Mouse (Mus musculus): ENCODE data around the gene Hspa8. TPM values are rescaled to one million over a fixed set of nuclear protein-coding genes. Genes with fewer than 3 reads are reported as not detected.

The Hspa8 gene
- polyA plus RNA-seq (2014; fragmentation: Nextera tagmentation; extraction: Ambion mirVana), result 3,724 and 3,791 TPM in 2 replicates

DNA sequence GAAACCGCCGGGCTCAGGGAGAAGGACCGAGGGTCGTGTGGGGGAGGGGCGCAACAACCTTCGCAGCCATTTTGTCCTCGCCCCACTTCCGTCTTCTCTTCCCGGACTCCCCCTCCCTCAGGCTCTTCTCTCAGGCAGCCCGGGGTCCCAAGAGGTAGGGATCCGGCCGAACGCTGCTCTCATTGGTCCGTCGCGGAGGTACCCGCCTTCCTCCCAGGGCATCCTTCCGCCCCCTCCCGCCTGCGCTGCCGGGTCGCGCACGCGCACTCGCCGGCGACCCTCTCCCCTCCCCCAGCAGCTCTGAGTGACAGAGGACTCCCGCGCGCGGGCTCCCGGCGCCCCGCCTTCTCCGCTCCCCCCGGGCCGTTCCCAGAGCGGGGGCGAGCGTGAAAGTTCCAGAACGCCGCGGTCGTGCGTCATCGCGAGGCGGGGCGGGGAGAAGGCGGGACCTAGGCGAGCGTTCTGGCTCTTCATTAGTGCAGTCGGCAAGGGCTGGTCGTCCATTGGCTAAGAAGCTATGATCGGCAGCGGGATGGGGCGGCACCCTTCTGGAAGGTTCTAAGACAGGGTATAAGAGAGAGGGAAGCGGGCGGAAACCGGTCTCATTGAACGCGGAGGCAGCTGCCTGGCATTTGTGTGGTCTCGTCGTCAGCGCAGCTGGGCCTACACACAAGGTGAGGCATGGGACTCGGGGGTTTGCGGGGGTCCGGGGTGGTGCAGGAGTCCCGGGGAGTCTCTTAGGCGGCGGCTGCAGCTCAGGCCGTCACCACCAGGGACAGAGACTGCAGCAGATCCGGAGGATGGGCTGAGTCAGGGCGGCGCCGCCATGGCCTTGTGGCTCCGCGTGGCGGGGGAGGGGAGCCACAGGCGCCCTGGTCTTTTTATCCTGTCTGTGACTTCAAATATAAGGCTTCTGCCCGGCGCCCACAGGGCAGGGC lies at the start of gene Hspa8:
Gene Hspa8 (plus strand): TSS at position 310 of the 938 bp plus-strand sequence.
- H3K36me3 ChIP-seq (ENCODE audit: control insufficient read depth, insufficient read depth, low read length), result peaks cover 5% of the 10 kb centered on the region; the same call in 1 of the 2 replicates
- peak within 1 kb of the TSS; percentile 99 for H3K4me3 ChIP-seq (ENCODE audit: low read depth, low read length)
- DNase-seq (ENCODE audit: low spot score) (peak; percentile 100), ATAC-seq (ENCODE audit: insufficient number of reproducible peaks, low FRiP score, low TSS enrichment, low read depth) (peak; percentile 97)
- H3K4me2 ChIP-seq (ENCODE audit: low read depth, severe bottlenecking), result peak within 1 kb of the TSS; percentile 64
- H3K27me3 ChIP-seq (ENCODE audit: control insufficient read depth, insufficient read depth, low read length), result no peaks in the 10 kb centered on the region
- under 1% methylated on average over 76 of the region's 83 CpGs for WGBS
- H3K27ac ChIP-seq (replicated peaks; ENCODE audit: low read depth, low read length), result peak within 1 kb of the TSS; percentile 94
- H3K4me1 ChIP-seq (ENCODE audit: control insufficient read depth, insufficient read depth, low read length), result peaks cover 4% of the 10 kb centered on the region
- H3K9me3 ChIP-seq (ENCODE audit: control insufficient read depth, low read length), result no peaks in the 10 kb centered on the region
- H3K9ac ChIP-seq (ENCODE audit: low read length), result peak within 1 kb of the TSS; percentile 99

DNA sequence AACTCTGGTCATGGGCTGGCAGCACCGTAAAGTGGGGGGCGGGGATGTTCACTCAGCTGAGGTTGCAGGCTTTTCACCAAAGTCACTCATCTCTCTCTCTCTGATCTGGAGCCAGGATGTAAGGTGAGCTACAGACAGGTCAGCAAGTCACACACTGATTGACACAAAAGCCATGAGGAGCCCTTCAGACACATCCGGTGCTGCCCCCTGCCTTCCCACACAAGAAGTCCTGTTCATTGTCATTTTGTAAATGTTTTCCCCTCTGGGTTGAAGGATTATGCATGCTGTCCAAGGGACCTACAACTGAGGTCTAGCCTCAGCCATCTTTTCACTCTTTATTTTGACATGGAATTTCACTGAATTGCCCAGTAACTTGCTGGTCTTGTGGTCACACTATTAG lies 49.0 kb upstream of the Hspa8 start:
- no peaks in the 10 kb centered on the region for H3K36me3 ChIP-seq (ENCODE audit: control insufficient read depth, insufficient read depth, low read length)
- ATAC-seq (ENCODE audit: insufficient number of reproducible peaks, low FRiP score, low TSS enrichment, low read depth), result no peak
- H3K4me2 ChIP-seq (ENCODE audit: low read depth, severe bottlenecking), result no peak overlapping the region
- WGBS, result 48% methylated on average over 3 of the region's 3 CpGs
- H3K9me3 ChIP-seq (ENCODE audit: control insufficient read depth, low read length), result no peaks in the 10 kb centered on the region
- H3K4me3 ChIP-seq (ENCODE audit: low read depth, low read length), result no peak overlapping the region
- no peaks in the 10 kb centered on the region for H3K4me1 ChIP-seq (ENCODE audit: control insufficient read depth, insufficient read depth, low read length)
- DNase-seq (ENCODE audit: low spot score), result no peak
- H3K9ac ChIP-seq (ENCODE audit: low read length), result no peak overlapping the region
- no peak overlapping the region for H3K27ac ChIP-seq (replicated peaks; ENCODE audit: low read depth, low read length)
- no peaks in the 10 kb centered on the region for H3K27me3 ChIP-seq (ENCODE audit: control insufficient read depth, insufficient read depth, low read length)

- peak; percentile 73 for DNase-seq (ENCODE audit: low spot score)
- Histone ChIP-seq H3K9me3 (ENCODE audit: control insufficient read depth, low read length) (no peaks in the 10 kb centered on the region), H3K36me3 (ENCODE audit: control insufficient read depth, insufficient read depth, low read length) (no peaks in the 10 kb centered on the region), H3K9ac (ENCODE audit: low read length) (no peak overlapping the region), H3K4me2 (ENCODE audit: low read depth, severe bottlenecking) (no peak overlapping the region), H3K4me3 (ENCODE audit: low read depth, low read length) (no peak overlapping the region), H3K4me1 (ENCODE audit: control insufficient read depth, insufficient read depth, low read length) (peaks cover 11% of the 10 kb centered on the region), H3K27me3 (ENCODE audit: control insufficient read depth, insufficient read depth, low read length) (no peaks in the 10 kb centered on the region), H3K27ac (replicated peaks; ENCODE audit: low read depth, low read length) (no peak overlapping the region)
- 27% methylated on average over 4 of the region's 4 CpGs for WGBS
- no peak for ATAC-seq (ENCODE audit: insufficient number of reproducible peaks, low FRiP score, low TSS enrichment, low read depth)
Measured at GRCm38 (mm10) chr9:40756401-40756800, 44.4 kb upstream of the Hspa8 start.

GRCm38 (mm10) chr9:40757105-40757626 lies 43.6 kb upstream of the Hspa8 start:
- Histone ChIP-seq H3K36me3 (ENCODE audit: control insufficient read depth, insufficient read depth, low read length) (no peaks in the 10 kb centered on the region), H3K9ac (ENCODE audit: low read length) (no peak overlapping the region), H3K4me3 (ENCODE audit: low read depth, low read length) (no peak overlapping the region), H3K27me3 (ENCODE audit: control insufficient read depth, insufficient read depth, low read length) (no peaks in the 10 kb centered on the region), H3K27ac (replicated peaks; ENCODE audit: low read depth, low read length) (peak overlapping the region; percentile 36; the same call in 1 of the 2 replicates), H3K4me1 (ENCODE audit: control insufficient read depth, insufficient read depth, low read length) (peaks cover 11% of the 10 kb centered on the region), H3K4me2 (ENCODE audit: low read depth, severe bottlenecking) (peak overlapping the region; percentile 38), H3K9me3 (ENCODE audit: control insufficient read depth, low read length) (no peaks in the 10 kb centered on the region)
- DNase-seq (ENCODE audit: low spot score) (peak; percentile 80), ATAC-seq (ENCODE audit: insufficient number of reproducible peaks, low FRiP score, low TSS enrichment, low read depth) (peak; percentile 52; the same call in 1 of the 2 replicates)
- WGBS, result 19% methylated on average over 12 of the region's 12 CpGs

DNA sequence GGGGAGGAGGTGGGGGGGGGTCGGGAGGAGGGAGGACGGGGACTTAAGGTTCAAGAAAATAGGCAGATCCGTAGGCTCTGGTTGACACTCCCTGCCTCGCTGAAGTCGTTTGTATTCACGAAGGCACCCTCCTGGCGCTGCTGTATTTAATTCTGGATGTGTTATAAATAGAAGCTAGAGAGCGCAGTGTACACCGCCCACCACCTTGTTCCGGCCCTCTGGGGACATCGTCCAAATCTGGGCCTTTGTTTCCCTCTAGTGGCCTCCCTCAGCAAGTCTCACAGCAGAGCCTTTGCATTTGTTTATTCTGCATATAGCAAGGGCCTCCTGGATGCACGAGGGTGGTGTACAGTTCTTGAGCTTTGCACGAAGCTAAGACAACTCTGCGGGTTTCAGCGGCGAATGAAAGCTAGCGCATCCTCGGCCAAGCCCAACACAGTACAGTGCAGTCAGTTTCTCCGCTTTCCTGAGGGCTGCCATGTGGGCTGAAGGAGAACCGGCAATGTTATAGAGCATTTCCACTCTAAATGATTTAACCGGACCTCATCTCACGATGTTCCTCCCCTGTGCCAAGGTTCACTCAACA lies 43.0 kb upstream of the Hspa8 start:
- H3K4me1 ChIP-seq (ENCODE audit: control insufficient read depth, insufficient read depth, low read length), result peaks cover 11% of the 10 kb centered on the region
- peak overlapping the region; percentile 36; the same call in 1 of the 2 replicates for H3K27ac ChIP-seq (replicated peaks; ENCODE audit: low read depth, low read length)
- peak overlapping the region; percentile 23; the same call in 1 of the 2 replicates for H3K9ac ChIP-seq (ENCODE audit: low read length)
- peak overlapping the region; percentile 38 for H3K4me2 ChIP-seq (ENCODE audit: low read depth, severe bottlenecking)
- 15% methylated on average over 22 of the region's 22 CpGs for whole genome bisulfite sequencing
- H3K4me3 ChIP-seq (ENCODE audit: low read depth, low read length), result no peak overlapping the region
- no peaks in the 10 kb centered on the region for H3K27me3 ChIP-seq (ENCODE audit: control insufficient read depth, insufficient read depth, low read length)
- no peaks in the 10 kb centered on the region for H3K36me3 ChIP-seq (ENCODE audit: control insufficient read depth, insufficient read depth, low read length)
- ATAC-seq (ENCODE audit: insufficient number of reproducible peaks, low FRiP score, low TSS enrichment, low read depth) (peak; percentile 85), DNase-seq (ENCODE audit: low spot score) (peak; percentile 78)
- no peaks in the 10 kb centered on the region for H3K9me3 ChIP-seq (ENCODE audit: control insufficient read depth, low read length)

GRCm38 (mm10) chr9:40762354-40762753 lies 38.4 kb upstream of the Hspa8 start:
- no peak overlapping the region for H3K4me3 ChIP-seq (ENCODE audit: low read depth, low read length)
- no peaks in the 10 kb centered on the region for H3K27me3 ChIP-seq (ENCODE audit: control insufficient read depth, insufficient read depth, low read length)
- ATAC-seq (ENCODE audit: insufficient number of reproducible peaks, low FRiP score, low TSS enrichment, low read depth) (no peak), DNase-seq (ENCODE audit: low spot score) (no peak)
- 92% methylated on average over 6 of the region's 6 CpGs for WGBS
- H3K36me3 ChIP-seq (ENCODE audit: control insufficient read depth, insufficient read depth, low read length), result no peaks in the 10 kb centered on the region
- no peak overlapping the region for H3K27ac ChIP-seq (replicated peaks; ENCODE audit: low read depth, low read length)
- peaks cover 6% of the 10 kb centered on the region for H3K4me1 ChIP-seq (ENCODE audit: control insufficient read depth, insufficient read depth, low read length)
- no peak overlapping the region for H3K9ac ChIP-seq (ENCODE audit: low read length)
- no peak overlapping the region for H3K4me2 ChIP-seq (ENCODE audit: low read depth, severe bottlenecking)
- no peaks in the 10 kb centered on the region for H3K9me3 ChIP-seq (ENCODE audit: control insufficient read depth, low read length)

GRCm38 (mm10) chr9:40764887-40765580 lies 35.8 kb upstream of the Hspa8 start:
- ATAC-seq (ENCODE audit: insufficient number of reproducible peaks, low FRiP score, low TSS enrichment, low read depth) (no peak), DNase-seq (ENCODE audit: low spot score) (no peak)
- Histone ChIP-seq H3K4me3 (ENCODE audit: low read depth, low read length) (no peak overlapping the region), H3K27ac (replicated peaks; ENCODE audit: low read depth, low read length) (no peak overlapping the region), H3K27me3 (ENCODE audit: control insufficient read depth, insufficient read depth, low read length) (no peaks in the 10 kb centered on the region), H3K4me2 (ENCODE audit: low read depth, severe bottlenecking) (no peak overlapping the region), H3K4me1 (ENCODE audit: control insufficient read depth, insufficient read depth, low read length) (no peaks in the 10 kb centered on the region), H3K36me3 (ENCODE audit: control insufficient read depth, insufficient read depth, low read length) (no peaks in the 10 kb centered on the region), H3K9me3 (ENCODE audit: control insufficient read depth, low read length) (no peaks in the 10 kb centered on the region), H3K9ac (ENCODE audit: low read length) (no peak overlapping the region)
- 88% methylated on average over 9 of the region's 9 CpGs for WGBS

DNA sequence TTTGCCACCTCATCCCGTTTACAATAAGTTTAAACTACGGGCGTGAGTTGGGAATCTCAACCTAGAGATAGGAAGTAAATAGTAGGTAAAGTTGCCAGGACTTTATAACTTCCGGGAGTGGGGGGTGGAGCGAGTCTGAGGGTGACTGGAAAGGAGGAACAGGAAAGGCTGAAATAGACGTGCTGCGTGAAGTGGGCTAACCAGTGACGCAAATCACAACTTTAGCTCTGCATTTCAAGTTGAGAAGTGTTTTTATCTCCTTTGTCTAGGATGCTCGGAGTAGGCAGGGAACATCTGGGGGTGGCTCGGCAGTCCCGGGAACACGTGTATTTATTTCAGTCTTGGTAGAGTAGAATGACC lies 35.2 kb upstream of the Hspa8 start:
- Histone ChIP-seq H3K4me3 (ENCODE audit: low read depth, low read length) (no peak overlapping the region), H3K9ac (ENCODE audit: low read length) (no peak overlapping the region), H3K4me1 (ENCODE audit: control insufficient read depth, insufficient read depth, low read length) (no peaks in the 10 kb centered on the region), H3K27ac (replicated peaks; ENCODE audit: low read depth, low read length) (no peak overlapping the region), H3K27me3 (ENCODE audit: control insufficient read depth, insufficient read depth, low read length) (no peaks in the 10 kb centered on the region), H3K36me3 (ENCODE audit: control insufficient read depth, insufficient read depth, low read length) (no peaks in the 10 kb centered on the region), H3K9me3 (ENCODE audit: control insufficient read depth, low read length) (no peaks in the 10 kb centered on the region), H3K4me2 (ENCODE audit: low read depth, severe bottlenecking) (no peak overlapping the region)
- DNase-seq (ENCODE audit: low spot score), result no peak
- WGBS, result 81% methylated on average over 12 of the region's 12 CpGs
- ATAC-seq (ENCODE audit: insufficient number of reproducible peaks, low FRiP score, low TSS enrichment, low read depth), result no peak

Measured in limb, embryonic 11.5 days (tissue).